Mouse (Mus musculus) macrophage (primary cell): Measurements from ENCODE around the gene Pard3b. TPM values are rescaled to one million over a fixed set of nuclear protein-coding genes. Genes with fewer than 3 reads are reported as not detected.

ENCODE experiments used
- H3K27ac ChIP-seq: fragments of 350-480 bp; formaldehyde crosslinking; 2 replicates; pipeline ENCODE4 v1.9.0; 2021
- H3K36me3 ChIP-seq: fragments of 350-480 bp; formaldehyde crosslinking; 2 replicates; pipeline ENCODE4 v1.9.0; 2021; ENCODE audit errors: inconsistent target
- H3K4me3 ChIP-seq: fragments of 350-480 bp; formaldehyde crosslinking; 2 replicates; pipeline ENCODE4 v1.9.0; 2021; ENCODE audit errors: inconsistent target
- H3K79me2 ChIP-seq: fragments of 350-480 bp; formaldehyde crosslinking; 2 replicates; pipeline ENCODE4 v1.9.0; 2021; ENCODE audit errors: inconsistent target
- WGBS: methylation state at CpG from one replicate; pipeline ENCODE4 v1.1.7; 2026; ENCODE audit warnings: inconsistent platforms; ENCODE audit not compliant: missing documents; 5-methylcytosine and 5-hydroxymethylcytosine counted together
- polyA plus RNA-seq: library from polyadenylated mRNA; stranded (reverse); fragments of 250-400 nt; gene quantifications from 3 replicates; pipeline ENCODE4 v1.2.4, GENCODE M21; 2018; ENCODE audit warnings: inconsistent platforms
- total RNA-seq, 78 experiments: library from RNA; depleted of rRNA; stranded (reverse); fragments of 250-400 nt; gene quantifications; 1 replicate in 9 of 78; 2 replicates in 24 of 78; 3 replicates in 43 of 78; 4 replicates in 2 of 78; pipeline ENCODE4 v1.2.4; 2018; ENCODE audit warnings: inconsistent platforms in 56 of 78

Pard3b gene
- 1 to 10 TPM in 15 of 26 experiments, under 1 TPM in 8, not detected in 3; 0.26 to 3.2 (median 1.3) TPM for total RNA-seq (2018; cell fraction: chromatin; rRNA removed)
- under 1 TPM; under 0.01 to 0.22 (median 0.09) TPM for total RNA-seq (2018; cell fraction: cytosol; rRNA removed)
- total RNA-seq (2018; cell fraction: nucleus; rRNA removed): 1 to 10 TPM in 4 of 26 experiments, under 1 TPM in 21, not detected in 1; 0.10 to 2.5 (median 0.50) TPM
- 0.04 to 0.20 TPM (median 0.11 TPM) in 3 replicates for polyA plus RNA-seq

DNA sequence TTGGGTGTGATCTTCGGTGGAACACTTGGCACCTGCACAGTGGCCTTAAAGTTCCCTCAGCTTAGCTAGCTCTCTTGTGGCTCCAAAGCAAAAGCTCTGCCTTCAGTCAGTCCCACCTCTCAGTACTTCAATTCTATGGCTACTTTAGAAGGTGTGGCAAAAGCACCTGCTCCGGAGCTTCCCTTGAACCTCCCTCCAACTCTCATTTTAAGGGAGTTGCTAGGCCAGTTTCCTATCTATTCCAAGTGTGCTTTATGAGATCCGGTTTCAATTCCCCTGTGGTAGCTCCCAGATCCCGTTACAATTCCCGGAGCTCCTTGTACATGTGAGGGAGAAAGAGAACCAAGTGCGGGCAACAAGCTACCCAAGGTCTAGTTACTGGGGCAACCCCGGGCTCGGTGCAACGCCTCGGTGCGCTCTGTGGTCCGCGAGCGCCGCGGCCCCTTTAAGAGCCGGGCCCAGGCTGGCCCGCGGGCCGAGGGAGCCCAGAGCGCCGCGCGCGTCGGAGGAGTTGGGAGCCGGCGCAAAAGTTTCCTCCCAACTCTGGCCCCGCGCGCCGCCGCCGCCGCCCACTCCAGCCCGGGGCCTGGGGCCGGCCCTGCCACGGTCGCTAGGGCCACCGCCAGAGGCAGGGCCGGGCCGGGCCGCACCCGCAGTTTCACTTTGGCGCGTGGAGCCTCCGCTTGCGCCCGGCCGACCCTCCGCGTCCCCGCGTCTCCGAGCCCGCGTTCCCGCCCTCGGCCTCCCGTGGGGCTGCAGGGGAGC lies at the start of gene Pard3b:
Pard3b (plus strand) TSS at position 478 of the 765 bp plus-strand sequence.
- 3% methylated on average over 59 of the region's 60 CpGs for WGBS
- H3K27ac ChIP-seq: no peak within 1 kb of the TSS

DNA sequence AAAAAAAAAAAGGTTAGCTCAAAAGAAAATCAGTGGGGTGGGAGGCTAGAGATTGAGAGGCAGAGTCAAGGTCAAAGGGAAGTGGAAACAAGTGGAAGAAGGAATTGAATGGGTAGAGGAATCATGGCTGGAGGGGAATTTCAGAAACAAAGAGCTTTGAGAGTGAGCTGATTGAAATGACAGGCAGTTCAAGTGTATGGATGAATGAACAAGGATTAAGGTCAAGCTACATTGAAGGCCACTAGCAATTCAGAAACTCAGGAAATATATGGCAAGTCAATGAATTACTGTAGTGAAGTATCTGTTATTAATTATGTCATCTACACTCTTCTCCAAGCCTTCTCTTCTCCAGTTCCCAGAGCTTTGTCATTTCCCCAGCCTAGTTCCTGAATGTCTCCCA lies 22.4 kb upstream of the Pard3b start:
- H3K4me3 ChIP-seq: no peak overlapping the region
- H3K36me3 ChIP-seq: no peaks in the 10 kb centered on the region
- no peak overlapping the region for H3K27ac ChIP-seq
- no peaks in the 10 kb centered on the region for H3K79me2 ChIP-seq

More for the DNA sequence above, at the start of gene Pard3b:
- peak within 1 kb of the TSS; percentile 24; the same call in 1 of the 2 replicates for H3K4me3 ChIP-seq
- H3K36me3 ChIP-seq: no peaks in the 10 kb centered on the region
- H3K79me2 ChIP-seq: no peaks in the 10 kb centered on the region

DNA sequence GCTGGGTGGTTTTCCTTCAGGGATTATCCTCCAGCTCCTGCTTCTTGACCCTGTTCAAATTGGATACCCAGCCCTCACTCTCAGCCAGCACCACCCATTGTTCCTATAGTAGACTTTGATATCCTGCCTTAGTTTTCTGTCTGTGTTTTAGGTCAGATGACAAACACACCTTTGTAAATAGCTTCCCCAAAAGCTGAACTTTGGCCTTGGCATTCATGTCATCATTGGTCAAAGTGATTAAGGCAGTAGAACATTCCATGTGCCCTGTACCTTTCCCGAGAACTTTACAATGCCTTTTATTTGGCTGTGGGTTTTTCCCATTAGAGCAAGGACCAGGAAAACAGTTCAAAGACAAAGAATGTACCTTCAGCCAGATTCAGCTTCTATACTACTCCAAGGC lies 18.0 kb upstream of the Pard3b start:
- 88% methylated on average over 1 of the region's 1 CpGs for WGBS
- H3K4me3 ChIP-seq: no peak overlapping the region

DNA sequence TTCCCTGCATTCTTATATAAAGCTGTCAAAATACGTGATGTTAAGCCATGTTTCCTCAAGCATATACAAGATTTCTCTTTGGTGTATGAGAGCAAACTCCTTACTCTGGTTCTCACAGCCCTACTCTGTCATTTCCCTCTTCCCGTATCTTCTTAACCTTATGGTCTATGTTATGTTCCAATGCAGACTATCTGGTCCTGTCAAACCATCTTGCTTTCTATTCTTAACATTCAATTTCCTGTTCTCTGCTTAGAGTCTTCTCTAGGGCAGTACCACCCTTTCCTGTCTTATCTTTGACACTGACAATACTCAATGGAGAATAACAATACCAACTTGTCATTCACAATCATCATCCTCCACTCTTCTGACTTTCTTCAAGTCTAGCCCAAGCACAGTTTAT lies 8.8 kb upstream of the Pard3b start:
- 83% methylated on average over 2 of the region's 2 CpGs for WGBS
- Histone ChIP-seq H3K4me3 (no peak overlapping the region), H3K79me2 (no peaks in the 10 kb centered on the region)

More for the DNA sequence above, 18.0 kb upstream of the Pard3b start:
- Histone ChIP-seq H3K79me2 (no peaks in the 10 kb centered on the region), H3K36me3 (no peaks in the 10 kb centered on the region), H3K27ac (no peak overlapping the region)

DNA sequence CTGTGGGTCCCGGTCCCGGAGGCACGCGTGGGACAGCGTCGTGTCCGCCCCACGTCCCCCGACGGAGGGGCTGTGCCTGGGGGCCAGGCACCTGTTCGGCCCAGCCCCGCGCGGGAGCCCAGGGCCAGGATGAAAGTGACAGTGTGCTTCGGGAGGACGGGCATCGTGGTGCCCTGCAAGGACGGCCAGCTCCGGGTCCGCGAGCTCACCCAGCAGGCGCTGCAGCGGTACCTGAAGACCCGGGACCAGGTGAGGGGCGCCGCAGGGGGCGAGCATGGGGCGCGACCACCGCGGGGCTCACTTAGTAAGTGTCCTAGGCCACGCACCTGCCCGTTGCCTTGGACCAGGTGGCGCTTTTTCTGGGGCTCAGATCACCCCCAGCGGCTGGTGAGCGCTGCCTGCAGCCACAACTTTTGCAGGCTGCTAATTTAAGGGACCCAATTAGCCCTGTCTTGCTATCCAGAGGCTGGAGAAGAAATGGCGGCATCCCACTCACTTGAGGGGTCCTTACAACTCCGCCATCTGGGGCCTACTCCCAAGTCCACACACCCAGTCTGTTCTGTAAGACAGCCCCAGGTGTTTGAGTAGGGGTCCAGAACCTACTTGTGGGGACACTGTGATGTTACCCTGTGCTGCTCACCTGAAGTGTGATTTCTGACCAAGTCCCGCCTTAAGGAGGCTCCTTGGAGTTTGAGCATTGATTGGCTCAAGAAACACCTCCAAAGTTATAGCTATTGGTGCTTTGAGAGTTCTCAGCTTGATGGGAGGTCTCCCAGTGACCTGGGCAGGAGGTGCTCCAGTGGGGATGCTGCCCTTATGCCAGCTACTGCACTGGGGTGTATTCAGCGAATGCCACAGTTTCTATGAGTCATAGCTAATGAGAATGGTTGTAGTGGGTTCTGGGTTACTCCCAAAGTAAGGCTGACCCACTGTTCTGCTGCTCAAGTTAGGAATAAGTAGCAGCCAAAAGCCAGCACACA lies 780 bp downstream of the Pard3b start:
- Histone ChIP-seq H3K79me2 (no peaks in the 10 kb centered on the region), H3K4me3 (no peak overlapping the region), H3K27ac (no peak overlapping the region), H3K36me3 (no peaks in the 10 kb centered on the region)
- 7% methylated on average over 40 of the region's 40 CpGs for WGBS

More for the DNA sequence above, 8.8 kb upstream of the Pard3b start:
- H3K27ac ChIP-seq: no peak overlapping the region
- H3K36me3 ChIP-seq: no peaks in the 10 kb centered on the region

DNA sequence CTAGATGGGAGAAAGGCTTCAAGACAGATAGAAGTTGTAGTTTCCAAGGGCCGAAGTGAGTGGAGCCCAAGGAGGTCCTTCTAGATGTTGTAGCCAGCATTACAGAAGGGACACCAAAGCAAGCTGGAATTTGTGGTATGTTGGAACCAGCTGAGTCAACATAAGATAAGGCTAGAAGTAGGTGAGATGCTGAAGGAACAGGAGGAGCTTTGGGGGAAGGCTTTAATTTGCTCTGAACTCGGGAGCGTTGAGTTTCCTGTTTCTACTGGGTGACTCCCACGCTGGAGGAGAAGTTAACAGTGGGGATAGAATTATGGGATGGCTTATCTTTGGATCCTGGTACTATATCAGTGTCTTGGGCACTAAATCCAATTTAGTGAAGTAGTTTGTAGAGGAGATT lies 3.3 kb downstream of the Pard3b start:
- no peak overlapping the region for H3K27ac ChIP-seq
- 53% methylated on average over 4 of the region's 4 CpGs for WGBS
- H3K36me3 ChIP-seq: no peaks in the 10 kb centered on the region
- no peak overlapping the region for H3K4me3 ChIP-seq
- no peaks in the 10 kb centered on the region for H3K79me2 ChIP-seq

DNA sequence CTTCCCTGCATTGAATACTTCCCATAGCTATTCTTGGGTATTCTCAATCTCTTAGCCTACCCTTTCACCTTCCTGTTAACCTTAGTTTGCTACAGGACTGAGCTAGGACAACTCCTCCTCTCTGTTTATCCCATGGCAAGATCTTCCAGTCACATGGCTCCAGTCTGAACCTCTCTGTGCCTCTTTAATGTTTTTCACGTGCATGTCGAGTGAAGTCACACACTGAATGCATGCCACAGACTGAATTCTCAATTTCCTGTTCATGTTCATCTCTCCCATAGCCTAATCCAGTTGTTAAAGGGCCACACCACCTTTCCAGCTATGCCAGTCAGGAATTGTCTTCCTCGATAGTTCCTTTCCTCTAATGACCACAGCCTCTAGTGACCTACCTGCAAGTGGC lies 6.4 kb downstream of the Pard3b start:
- H3K4me3 ChIP-seq: no peak overlapping the region
- no peaks in the 10 kb centered on the region for H3K79me2 ChIP-seq
- H3K27ac ChIP-seq: no peak overlapping the region
- 64% methylated on average over 3 of the region's 3 CpGs for WGBS
- H3K36me3 ChIP-seq: no peaks in the 10 kb centered on the region

DNA sequence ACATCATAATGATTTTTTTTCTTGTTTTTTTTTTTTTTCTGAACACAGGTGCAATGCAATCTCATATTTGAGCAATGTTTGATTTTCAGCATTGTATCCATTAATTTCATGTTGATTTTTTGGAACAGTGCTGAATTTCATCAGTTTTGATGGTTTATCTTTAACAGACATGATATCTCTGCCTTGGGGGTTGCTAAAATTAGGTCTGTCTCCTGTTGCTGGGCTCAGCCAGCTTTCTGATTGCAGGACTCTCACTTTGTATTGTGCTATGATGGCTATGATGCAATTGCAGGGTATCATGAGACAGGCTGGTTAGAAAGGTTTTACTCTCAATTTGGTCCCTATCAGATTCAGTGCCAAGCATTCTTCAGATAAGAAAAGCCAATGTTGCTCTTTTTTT lies 11.3 kb downstream of the Pard3b start:
- no peak overlapping the region for H3K4me3 ChIP-seq
- no peak overlapping the region for H3K27ac ChIP-seq
- H3K79me2 ChIP-seq: no peaks in the 10 kb centered on the region
- H3K36me3 ChIP-seq: no peaks in the 10 kb centered on the region

DNA sequence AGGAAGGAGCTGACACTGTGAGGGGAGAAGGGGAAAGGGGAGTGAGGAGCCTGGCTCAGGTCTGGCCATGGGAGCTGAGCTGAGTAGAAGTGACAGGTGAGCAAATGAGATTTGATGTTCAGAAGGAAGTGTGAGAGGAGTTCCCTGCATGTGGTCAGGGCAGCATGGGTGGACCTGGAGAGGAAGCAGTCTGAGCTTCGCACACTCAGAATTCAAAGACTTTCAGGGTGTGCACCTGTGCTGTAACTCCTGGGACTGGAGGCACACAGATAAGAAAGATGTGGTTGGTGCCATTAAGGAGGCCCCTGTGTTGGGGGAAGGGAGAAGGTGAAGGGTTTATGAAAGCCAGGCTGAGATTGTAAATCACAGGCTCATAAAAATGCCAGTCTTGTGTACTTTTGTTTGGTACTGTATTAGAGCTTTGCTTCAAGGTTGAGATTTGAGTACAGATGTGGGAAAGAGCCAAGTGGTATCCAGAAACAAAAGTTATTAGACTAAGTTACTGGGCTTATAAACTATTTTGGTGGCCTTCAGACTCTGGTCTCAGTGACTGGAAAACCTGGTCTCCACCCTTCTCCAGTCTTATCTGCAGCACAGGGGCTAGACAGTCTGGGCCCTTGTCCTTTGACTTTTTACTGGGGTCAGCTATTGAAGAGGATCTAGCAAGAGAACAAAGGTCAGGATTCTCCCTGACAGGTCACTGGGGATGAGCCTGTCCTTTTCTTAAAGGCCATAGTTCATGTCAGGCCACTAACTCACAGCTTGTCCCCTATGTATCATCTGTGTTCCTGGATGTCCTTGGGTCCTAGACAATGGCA lies 13.0 kb downstream of the Pard3b start:
- Histone ChIP-seq H3K27ac (no peak overlapping the region), H3K79me2 (no peaks in the 10 kb centered on the region), H3K36me3 (no peaks in the 10 kb centered on the region), H3K4me3 (no peak overlapping the region)
- WGBS: 64% methylated on average over 1 of the region's 1 CpGs

DNA sequence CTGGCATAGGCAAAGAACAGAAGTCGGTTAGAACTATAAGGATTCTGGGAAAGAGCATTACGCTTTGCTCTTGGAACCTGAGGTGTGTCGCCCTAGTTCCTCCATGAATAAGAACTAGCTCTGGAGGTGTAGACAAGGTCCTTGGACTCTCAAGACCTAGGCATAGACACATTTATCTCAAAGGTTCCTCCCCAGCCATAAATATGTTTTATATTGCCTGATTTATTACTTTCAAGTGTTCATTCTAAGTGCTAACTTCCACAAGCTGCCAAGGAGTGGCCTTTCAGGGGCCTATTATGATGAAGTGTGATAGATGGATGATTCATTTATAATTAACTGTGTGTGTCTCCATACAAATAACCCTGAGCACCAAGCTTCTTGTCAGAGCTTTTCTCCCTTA lies 19.1 kb downstream of the Pard3b start:
- Histone ChIP-seq H3K4me3 (no peak overlapping the region), H3K36me3 (no peaks in the 10 kb centered on the region), H3K27ac (no peak overlapping the region), H3K79me2 (no peaks in the 10 kb centered on the region)
- WGBS: 92% methylated on average over 3 of the region's 3 CpGs

DNA sequence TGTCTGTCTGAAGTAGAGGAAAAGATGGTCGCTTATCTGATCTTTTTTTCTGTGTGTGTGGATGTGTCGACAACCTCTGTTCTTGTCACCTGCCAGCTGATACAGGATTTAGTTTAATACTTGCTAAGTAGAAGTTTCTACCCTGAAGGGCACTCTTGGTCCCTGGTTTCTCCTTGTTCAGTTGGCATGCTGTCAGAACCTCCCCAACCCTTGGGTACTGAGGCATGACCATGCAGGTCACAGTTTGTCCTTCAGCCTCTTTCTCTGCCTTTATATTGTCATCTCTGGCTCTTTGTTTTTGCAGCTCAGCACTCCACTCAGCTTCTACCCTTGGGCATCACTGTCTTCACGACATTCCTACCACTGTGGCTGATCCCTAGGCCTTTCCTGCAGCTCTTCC lies 21.3 kb downstream of the Pard3b start:
- 94% methylated on average over 3 of the region's 3 CpGs for WGBS

DNA sequence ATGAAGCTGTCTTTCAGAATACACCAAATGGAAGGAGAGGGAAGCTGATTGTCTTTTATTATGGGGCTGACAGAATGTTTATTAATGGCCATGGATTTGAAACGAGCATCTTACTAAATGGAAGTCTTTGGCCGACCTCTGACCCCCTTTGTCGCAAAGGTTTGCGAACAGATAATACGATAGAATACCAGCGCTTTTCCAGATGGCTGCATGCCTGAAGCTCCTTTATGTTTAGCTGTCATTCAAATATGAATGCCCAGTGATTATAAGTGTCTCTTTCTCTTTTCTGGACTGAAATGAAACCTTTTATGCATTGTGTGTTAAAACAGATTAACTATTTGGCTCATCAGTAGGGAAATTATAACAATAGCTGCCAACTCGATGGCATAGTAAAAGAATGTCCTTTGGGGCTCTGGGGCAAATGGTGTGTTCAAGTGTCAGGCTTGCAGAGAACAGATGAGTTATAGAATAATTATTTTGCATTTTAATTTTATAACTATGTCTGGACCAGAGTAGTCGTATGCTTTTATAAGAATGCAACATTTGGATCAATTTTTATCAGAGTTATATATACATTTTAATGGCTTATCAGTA lies 46.7 kb downstream of the Pard3b start:
- WGBS: 92% methylated on average over 8 of the region's 8 CpGs
- Histone ChIP-seq H3K79me2 (no peaks in the 10 kb centered on the region), H3K4me3 (no peak overlapping the region), H3K27ac (no peak overlapping the region), H3K36me3 (no peaks in the 10 kb centered on the region)

More for the DNA sequence above, 21.3 kb downstream of the Pard3b start:
- Histone ChIP-seq H3K79me2 (no peaks in the 10 kb centered on the region), H3K4me3 (no peak overlapping the region), H3K36me3 (no peaks in the 10 kb centered on the region), H3K27ac (no peak overlapping the region)

DNA sequence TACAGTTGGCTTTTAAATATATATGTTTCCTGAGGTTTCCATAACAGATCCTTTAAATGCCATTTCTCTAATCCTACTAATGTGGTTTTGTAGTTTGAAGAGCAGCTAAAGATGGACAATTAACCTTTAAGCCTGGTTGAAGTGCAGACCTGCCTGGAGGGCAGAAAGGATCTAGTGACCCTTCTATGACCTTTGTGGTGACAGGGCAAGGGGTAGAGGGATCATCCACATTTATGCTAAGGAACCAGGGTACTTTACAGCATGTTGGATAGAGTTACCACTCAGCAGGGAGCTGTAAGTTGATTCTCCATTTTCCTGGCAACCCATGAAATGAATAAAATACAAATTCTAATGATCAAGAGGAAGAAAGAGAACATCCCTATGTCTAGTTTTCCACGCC lies 47.3 kb downstream of the Pard3b start:
- H3K79me2 ChIP-seq: no peaks in the 10 kb centered on the region
- WGBS: 88% methylated on average over 1 of the region's 1 CpGs
- H3K27ac ChIP-seq: no peak overlapping the region
- H3K36me3 ChIP-seq: no peaks in the 10 kb centered on the region
- H3K4me3 ChIP-seq: no peak overlapping the region

DNA sequence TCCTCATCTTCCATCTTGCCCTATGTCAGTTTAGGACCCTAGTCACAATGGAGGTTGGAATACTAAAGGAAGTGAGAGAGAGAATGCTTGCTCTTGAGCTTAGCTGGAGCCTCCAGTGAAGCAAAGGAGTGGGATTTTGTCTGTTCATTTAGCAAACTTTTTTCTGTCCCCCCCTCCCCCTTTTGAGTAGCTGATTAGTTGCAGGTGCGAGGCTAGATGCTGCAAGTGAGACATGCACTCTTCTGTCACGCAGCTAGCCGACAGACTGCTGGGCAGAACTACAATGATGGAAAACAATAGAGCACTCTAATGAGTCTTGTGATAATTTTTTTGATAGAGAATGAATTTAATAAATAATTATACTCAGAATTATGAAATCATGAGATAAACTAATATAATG lies 49.7 kb downstream of the Pard3b start:
- H3K36me3 ChIP-seq: no peaks in the 10 kb centered on the region
- 100% methylated on average over 3 of the region's 3 CpGs for WGBS
- no peaks in the 10 kb centered on the region for H3K79me2 ChIP-seq
- H3K4me3 ChIP-seq: no peak overlapping the region
- no peak overlapping the region for H3K27ac ChIP-seq
